Mouse (Mus musculus): ENCODE data around the gene Hmmr.
A peak's percentile ranks its signal among the peaks of the same experiment; 100 is the strongest.
"Not testable (repeated sequence)": the region's sequence is repeated elsewhere in the genome, so short reads cannot be mapped to it uniquely, and the experiment has no call there.

Hmmr gene

DNA sequence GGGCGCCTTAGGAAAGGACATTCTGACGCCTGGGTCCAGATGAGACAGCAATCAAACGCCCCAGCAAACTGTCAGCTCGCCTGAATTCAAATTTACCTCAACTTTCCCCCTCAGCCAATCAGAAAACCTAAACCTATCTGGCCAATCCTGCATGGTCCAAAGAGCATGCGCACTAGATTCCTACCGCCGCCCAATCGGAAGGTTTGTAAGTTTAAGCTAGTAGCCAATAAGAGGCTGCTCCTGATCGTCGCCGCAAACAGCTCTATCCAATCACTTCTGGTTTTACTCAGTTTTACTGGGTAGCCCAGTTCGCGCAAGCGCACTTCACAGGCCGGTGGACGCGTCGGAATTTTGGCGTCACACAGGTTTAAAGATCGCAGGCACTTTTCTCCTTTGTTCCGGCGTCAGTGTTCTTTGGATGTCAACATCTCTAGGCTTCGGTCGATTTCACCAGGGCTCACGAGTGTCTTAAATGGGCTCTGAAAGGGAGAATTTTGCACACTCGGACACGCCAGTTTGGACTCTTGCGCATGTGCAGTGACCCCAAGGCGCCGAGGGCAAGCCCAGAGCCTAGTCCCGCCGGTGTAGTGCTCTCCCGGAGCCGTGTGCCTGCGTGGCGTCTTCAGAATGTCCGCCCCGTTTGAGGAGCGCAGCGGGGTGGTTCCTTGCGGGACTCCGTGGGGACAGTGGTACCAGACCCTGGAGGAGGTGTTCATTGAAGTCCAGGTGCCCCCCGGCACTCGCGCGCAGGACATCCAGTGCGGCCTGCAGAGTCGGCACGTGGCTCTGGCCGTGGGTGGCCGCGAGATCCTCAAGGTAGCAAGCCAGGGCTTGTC, at the start of gene Hmmr, which contains the start of gene Nudcd2:
TSS of gene Hmmr (minus strand) at position 84 of the 836 bp plus-strand sequence.
TSS of gene Nudcd2 (plus strand) at position 329 of the 836 bp plus-strand sequence.
- peak; percentile 98 for DNase-seq (ENCODE audit: low spot score)

DNA sequence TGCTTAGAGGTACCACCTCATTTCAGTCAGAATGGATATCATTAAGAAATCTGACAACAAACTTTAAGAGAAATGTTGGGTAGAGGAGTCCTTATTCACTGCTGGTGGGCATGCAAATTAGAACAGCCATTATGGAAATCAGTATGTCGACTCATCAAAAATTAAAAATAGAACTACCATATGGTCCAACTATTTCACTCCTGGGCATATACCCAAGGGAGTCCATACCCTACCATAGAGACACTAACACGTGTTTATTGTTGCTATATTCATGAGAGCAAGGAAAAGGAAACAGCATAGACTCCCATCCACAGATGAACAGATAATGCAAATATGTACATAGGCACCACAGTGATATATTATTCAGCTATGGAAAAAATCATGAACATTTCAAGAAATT, 48.6 kb upstream of the Hmmr start:
- DNase-seq (ENCODE audit: low spot score) = no peak

DNA sequence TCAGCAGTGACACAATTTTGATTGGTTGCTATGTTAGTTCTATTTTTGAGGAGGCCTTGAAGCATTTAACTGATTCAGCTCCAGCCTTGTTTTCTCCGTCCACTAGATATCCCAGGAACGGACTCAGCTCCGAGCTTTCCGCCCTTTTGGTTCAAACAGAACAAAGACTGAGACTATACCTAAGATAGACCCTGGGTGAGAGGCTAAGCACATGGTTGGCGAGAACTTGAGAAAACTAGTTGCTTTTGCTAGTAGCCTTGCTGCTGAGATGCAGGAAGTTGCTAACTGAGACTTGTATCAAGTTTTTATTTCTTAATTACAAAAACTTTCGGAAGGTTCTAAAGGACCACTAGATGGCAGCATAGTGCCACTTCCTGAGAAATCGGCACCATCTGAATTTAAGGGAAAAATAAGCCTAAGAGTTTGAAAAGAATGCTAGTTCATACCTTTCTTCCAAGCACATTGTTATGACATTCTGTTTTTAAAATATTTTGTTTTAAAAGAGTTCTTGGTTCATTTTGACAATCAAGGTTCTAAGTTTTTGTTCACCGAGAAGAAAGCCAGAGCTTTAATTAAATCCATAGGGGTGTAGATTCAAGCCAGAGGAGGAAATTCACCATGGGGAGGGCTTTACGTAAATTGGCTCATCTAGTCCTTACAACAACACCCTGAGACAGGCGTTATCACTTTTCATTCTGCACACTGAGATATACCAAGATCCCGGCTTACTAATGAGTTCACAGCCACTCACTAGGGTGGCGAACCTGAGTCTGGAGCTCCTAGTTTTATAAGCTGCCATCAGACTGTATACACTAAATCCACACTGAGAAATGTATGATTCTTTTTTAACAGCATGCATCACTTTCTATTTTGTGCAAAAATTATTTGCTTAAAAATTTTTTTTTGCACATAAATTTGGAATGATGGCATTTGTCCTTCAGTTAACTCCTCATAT, 42.4 kb upstream of the Hmmr start:
- peak; percentile 80 for DNase-seq (ENCODE audit: low spot score)

DNA sequence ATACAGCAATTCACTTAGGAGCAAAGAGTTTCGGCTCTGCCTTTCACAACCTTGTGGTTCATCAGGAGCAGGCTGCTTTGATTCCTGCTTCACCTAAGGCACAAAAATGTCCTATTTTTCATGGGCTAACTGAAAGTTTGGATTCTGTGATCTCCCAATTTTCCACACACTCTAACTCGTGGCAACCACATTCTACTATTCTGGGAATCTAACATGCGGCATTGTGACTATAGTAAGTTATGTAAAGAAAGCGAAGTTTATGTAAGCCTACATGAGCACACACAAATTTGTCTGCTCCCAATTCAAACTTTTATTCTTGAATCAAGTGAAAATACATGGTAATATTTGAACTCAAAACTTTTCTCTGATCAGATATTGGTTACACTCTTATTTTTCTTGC, 31.5 kb upstream of the Hmmr start:
- no peak for DNase-seq (ENCODE audit: low spot score)

DNA sequence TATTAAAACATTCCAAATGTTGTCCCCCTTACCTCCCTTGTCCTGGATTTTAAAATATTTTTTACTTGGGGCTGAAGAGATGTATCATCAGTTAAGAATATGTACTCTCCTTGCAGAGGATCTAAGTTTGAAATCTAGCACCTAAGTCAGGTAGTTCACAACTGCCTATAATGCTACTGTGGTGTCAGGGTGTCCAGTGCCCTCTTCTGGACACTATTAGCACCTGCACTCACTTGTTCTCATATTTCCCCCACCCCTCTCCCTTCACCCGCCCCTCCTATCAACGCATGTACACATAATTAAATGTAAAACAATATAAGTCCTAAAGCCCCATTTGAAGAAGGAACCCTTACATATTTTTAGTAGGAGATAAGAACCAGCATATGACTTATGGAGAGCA, 30.2 kb upstream of the Hmmr start:
- DNase-seq (ENCODE audit: low spot score) = peak; percentile 33

DNA sequence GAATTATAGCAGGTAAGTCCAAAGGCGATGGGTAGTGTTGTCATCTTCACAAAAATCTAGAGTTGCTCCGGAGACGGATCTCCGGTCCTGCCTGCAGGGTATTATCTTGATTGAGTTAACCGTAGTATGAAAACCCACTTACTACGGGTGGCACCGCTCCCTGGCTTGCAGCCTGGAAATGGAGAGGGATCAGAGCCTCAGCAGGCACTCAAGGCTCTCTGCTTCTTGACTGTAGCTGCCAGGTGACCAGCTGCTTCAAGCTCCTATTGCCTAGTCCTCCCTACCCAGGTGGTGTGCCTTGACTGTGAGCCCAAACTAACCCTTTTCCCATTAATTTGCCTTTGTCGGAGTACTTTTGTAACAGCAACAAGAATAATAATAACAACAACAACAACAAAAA, 26.7 kb upstream of the Hmmr start:
- no peak for DNase-seq (ENCODE audit: low spot score)

DNA sequence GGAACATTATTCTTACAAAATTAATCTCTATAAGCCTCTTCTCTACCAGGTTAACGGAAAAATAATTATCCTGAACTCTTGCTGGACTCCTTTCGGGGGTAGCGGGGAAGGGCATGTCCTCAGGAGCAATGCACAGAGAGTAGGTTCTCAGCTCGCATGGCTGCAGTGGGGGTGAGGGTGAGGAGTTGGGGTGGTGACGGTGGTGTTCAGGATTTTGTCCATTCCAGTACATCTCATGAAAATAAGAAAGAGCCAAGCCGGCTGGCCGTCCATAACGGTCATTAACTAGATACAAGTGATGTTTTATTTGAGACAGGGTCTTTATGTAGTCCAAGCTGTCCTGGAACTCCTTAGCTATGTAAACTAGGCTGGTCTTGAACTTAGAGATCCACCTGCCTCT, 22.7 kb upstream of the Hmmr start:
- DNase-seq (ENCODE audit: low spot score) = no peak

DNA sequence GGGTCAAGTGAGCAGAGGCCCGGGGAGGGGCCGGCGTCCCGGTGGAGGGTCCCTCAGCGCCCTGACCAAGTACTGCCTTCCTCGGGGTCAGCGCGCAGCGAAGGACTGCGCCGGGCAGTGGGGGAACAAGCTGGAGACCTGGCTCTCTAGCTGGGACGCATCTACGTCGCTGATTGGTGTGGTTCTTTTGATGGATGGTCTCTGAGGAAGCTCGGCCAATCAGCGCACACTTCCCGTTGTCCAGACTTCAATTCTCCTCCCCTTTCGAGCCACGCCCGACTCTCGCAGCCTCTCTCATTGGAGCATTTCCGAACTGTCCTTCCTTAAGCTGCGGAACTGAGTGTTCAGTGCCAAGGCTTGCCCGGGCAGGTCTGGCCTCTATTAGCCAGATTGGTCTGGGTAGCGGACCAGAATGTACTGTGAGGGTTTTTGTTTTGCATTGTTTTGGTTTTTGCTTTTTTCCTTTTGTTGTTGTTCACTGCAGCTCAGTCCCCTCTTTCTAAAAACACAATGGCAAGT, 21.9 kb upstream of the Hmmr start, which contains the start of gene Ccng1:
TSS of gene Ccng1 (minus strand) at position 203 of the 519 bp plus-strand sequence.
- peak; percentile 96 for DNase-seq (ENCODE audit: low spot score)

DNA sequence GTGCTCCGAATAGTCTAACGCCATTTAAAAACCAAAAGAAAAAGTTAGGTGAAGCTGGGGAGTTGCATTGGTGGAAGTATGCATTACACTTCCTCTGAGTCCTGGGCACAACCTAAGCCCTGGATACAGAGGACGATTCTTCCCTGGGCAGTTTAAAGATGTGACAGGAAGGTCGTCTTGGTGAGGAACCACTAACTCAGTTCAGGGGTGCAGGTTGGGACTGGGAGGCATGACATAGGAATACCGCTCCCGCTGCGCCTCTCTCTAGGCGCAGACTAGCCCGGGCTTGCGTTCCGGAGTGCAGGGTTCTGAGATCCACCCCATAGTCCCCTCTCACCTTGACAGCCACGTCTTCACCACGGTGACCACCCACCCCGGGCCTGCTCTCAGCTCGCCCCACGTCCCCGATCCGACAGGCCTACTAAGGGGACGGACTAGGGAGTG, 21.5 kb upstream of the Hmmr start:
- no peak for DNase-seq (ENCODE audit: low spot score)

DNA sequence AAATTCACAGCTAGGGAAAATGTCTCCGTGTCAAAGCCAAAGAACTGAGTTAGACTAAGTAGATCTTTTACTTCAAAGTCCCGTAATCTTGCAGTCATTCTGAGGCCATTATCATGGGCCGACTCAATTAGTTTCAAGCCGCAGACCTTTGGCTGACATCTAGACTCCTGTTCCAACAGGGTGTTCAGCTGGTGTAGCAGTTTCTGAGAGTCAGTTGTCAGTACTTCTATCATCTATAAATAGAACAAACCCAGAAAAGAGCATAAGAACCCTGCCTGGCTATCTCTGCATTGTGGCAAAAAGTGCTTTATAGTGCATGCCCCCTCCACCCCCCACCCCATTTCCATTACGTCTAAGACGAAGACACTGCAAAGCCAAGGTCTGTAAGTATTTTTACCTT, 20.6 kb upstream of the Hmmr start:
- no peak for DNase-seq (ENCODE audit: low spot score)

DNA sequence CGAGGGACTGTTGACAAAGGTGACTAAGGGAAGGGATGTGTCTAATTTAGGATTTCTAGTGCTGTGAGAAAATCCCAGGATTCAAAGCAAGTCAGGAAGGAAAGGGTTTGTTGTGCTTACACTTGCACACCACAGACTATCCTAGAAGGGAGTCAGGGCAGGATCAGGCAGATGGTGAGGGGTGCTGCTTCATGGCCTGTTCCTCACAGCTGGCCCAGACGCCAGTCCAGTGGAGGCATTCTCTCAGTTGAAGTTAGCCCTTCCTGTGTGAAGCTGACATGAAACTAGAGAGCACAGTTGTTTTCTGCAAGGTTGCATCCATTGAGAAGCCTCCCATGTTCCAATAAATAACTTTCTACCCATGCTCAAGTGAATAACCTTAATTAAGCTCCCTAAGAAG, 14.5 kb upstream of the Hmmr start:
- no peak for DNase-seq (ENCODE audit: low spot score)

DNA sequence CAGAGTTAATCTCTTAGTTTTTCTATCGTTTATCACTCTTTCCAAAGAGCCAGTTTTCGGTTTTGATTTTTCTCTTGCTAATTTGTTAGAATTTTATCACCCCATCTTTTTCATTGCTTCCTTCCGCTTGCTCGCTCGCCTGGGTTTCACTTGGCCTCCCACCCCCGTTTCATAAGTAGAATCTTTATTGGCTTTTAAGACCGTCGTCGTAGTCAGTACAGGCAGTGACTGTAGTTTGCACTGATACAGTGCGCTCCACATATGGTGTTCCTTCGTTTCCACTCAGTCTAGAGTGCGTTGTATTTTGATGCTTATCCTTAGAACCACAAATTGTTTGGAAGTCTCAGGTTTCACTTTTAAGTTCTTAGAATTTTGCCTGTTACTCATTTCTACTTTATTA, 13.1 kb upstream of the Hmmr start:
- no peak for DNase-seq (ENCODE audit: low spot score)

DNA sequence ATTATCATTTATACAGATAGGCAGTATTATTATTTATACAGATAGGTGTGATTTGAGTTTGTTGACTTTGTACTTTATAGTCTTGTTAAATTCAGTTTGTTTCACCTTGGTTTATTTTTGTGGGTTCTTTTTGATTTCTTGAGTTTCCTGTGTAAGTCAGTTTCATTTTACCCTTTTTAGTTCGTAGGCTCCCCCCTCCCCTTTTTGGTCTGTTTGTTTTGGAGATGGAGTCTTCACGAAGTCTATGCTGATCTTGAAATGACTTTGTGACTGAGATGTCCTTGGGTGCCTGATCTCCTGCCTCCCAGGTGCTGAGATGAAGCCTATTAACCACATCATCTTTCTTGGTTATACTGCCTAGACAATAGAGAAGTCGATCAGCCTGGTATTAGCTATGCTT, 11.1 kb upstream of the Hmmr start:
- DNase-seq (ENCODE audit: low spot score) = no peak

DNA sequence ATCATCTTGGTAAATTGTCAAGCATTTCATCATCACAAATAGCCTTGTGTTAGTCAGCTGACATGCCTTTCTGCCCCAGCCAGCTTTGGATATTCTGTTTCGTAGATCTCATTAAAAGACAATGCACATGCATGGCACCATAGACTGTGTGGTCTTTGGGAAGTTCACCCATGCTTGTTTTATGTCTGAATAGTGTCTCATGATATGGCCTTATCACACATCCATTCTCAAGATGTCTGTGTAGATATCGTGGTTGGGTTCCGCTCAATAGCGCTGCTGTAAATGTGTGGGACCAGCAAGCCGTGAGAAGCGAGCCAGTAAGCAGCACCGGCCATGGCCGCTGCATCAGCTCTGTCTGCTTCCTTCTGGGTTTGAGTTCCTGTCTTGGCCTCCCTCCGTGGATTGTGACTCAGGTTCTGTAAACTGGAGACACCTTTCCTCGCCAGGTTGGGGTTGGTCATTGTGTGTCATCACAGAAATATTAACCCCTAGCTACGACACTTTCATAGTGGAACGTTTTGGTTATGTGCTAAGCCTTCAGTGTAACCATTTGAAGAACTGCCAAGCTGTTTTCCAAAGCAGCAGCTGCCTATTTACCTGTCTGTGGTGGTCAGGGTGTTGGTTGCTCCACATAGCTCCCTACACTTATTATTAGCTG, 8.5 kb upstream of the Hmmr start:
- DNase-seq (ENCODE audit: low spot score) = no peak

DNA sequence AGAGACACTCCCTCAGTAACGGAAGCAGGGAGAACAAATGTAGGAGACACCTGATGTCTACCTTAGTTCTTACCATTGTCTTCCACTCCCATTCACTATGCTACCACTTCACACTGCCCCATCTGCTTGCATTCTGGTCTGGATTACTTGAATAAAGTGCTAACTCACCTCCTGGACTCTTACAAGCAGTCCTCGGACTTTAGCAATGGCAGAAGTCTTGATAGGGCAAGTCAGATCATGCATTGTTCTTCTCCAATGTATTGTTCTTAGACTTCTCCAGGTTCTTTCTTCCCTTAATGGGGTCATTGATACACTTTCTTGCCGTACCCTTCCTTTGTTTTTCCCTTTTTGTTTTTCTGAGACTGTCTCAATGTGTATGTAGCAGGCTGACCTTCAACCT, 4.1 kb upstream of the Hmmr start:
- no peak for DNase-seq (ENCODE audit: low spot score)

DNA sequence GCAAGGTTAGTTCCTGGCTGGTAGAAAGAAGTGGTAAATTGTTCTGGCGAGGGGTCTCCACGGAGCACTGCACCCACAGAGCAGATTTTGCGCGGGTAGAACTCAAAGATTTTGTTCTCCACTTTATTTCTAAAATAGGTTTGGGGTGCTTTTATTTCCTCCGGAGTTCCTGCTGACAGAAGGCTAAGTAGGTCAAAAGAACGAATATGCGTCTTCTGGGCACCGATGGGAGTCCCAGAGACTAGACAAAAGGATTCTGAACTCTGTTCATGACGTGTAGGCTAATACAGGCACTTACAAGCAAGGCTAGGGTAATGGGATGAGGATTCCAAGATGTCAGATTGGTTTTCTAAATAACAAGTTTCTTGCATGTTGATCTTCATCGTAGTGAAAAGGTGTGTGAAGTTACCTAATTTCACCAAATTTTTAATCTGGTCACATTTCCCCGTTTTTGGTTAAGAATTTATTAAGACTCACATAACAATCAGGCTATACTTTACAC, 1.1 kb upstream of the Hmmr start:
- DNase-seq (ENCODE audit: low spot score) = peak; percentile 43

DNA sequence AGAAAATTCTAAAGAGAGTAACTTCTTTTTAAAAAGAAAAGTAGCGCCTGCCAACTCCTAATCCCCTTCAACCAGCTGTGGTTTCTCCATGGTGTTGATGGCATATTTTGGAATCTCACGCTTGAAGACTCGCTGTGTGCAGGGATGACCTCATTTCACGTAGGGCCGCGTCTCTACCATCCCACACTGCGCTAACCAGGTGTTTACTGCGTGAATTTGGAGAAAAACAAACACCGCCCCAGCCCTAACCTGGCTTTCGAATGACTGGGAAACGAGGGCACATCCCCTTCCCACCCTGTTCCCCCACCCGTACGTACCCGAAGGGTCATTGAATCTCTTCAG, 254 bp downstream of the Hmmr start:
- DNase-seq (ENCODE audit: low spot score) = no peak

DNA sequence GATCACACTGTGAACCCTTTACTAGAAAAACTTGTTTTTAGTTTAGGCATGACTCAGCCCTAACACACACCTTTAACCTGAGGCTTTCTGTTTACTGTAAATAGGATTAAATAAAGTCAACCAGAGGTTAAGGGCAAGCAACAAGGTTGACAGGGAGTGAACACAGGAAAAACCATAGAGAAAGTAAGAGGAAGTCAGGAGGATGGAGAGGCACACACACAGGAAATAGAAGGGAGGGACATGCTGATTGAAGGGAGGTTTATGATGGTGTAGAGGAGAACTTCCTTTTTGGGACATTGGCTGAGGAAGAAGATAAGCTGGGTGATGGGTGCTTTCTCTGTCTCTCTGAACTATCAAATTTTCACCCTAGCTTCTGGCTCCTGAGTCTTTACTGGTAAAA, 14.9 kb downstream of the Hmmr start:
- no peak for DNase-seq (ENCODE audit: low spot score)

DNA sequence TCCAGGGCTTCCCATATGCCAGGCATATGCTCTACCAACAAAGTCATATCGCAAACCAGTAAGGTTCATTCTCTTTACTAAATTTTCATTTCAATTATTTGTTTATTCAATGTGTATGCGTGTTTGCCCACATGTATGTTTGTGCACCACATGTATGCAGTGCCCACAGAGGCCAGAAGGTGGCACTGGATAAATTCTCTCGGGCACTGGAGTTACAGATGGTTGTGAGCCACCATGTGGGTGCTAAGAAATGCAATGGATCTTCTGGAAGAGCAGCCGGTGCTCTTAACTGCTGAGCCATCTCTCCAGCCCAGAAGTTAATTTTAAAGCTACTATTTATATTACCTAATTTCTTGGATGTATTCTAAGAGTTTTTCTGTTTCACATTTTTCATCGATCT, 17.7 kb downstream of the Hmmr start:
- no peak for DNase-seq (ENCODE audit: low spot score)

DNA sequence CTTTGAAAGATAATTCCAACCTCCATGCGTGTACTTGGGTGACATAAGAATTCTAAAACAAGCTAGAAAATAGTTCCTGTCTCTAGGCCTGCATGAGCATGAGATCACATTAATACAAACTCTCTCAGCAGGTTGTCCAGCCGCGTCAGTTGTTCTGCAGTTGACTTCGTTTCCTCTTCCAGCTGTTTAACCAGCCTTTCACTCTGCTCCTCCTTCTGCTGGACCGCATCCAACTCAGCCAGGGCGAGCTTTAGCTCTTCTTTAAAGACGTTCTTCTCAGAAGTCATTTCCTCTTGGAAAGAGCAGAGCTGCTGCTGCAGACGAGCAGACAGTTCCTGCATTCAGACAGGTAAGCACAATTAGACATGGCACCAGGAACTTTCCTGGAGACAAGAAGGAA, 19.4 kb downstream of the Hmmr start:
- no peak for DNase-seq (ENCODE audit: low spot score)

DNA sequence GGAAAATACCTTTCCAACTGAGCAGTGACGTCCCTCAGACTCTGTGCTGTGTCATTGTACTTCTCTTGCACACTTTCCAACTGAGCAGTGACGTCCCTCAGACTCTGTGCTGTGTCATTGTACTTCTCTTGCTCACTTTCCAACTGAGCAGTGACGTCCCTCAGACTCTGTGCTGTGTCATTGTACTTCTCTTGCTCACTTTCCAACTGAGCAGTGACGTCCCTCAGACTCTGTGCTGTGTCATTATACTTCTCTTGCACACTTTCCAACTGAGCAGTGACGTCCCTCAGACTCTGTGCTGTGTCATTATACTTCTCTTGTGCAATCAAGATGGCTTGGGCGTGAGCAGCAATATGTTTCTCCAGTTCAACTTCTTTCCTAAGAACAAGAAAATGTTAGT, 23.3 kb downstream of the Hmmr start:
- not testable (repeated sequence) for DNase-seq (ENCODE audit: low spot score)

DNA sequence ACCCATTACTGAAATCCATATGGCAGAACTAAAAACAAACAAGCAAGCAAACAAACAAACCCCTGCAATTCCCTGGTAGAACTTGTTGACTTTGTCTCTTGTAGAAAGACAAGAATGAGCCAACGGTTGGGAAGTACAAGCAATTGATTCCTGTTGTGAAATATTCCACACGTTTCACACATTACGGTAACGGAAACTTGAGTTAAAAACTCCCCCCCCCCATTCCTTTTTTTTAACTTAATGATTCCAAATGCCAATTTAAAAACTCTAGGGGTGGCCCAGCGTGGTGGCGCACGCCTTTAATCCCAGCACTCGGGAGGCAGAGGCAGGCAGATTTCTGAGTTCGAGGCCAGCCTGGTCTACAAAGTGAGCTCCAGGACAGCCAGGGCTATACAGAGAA, 38.1 kb downstream of the Hmmr start, which contains the start of gene Mat2b:
TSS of gene Mat2b (minus strand) at position 101 of the 400 bp plus-strand sequence.
- no peak for DNase-seq (ENCODE audit: low spot score)

All from embryo, embryonic 10.5 days (tissue).